Mouse (Mus musculus) gastrocnemius, adult 2 months (tissue): Measurements from ENCODE around the gene Dnm3. TPM values are rescaled to one million over a fixed set of nuclear protein-coding genes. Genes with fewer than 3 reads are reported as not detected.

Experiments used
- DNase-seq: peaks from one replicate; pipeline ENCODE4 v3.0.0; 2022
- H3K27ac ChIP-seq: fragments of 200-600 bp; 2 replicates; pipeline ENCODE4 v1.8.1; 2022; ENCODE audit warnings: mild to moderate bottlenecking
- H3K4me3 ChIP-seq: fragments of 200-600 bp; 2 replicates; pipeline ENCODE4 v1.8.1; 2022; ENCODE audit warnings: mild to moderate bottlenecking, moderate library complexity
- CTCF ChIP-seq: fragments of 200-600 bp; IDR thresholded peaks from 2 replicates; pipeline ENCODE4 v1.8.1; 2022; ENCODE audit warnings: antibody characterized with exemption, mild to moderate bottlenecking, moderate library complexity
- intact Hi-C: fragments of 180-260 bp; cut with DNase I; formaldehyde crosslinking; loops from one replicate; pipeline ENCODE4 v1.15.1; 2025
- microRNA-seq: library from miRNA; unstranded; fragments of <30 nt; microRNA quantifications from one replicate; pipeline ENCODE4 v1.2.0, GENCODE M21; 2021
- total RNA-seq, 2 experiments: library from RNA; stranded (reverse); gene quantifications; 2 replicates each; pipeline ENCODE4 v1.2.3; 2021

Dnm3 gene
- total RNA-seq, 2 experiments from 2014 or later, result 6.5 to 8.7 TPM

DNA sequence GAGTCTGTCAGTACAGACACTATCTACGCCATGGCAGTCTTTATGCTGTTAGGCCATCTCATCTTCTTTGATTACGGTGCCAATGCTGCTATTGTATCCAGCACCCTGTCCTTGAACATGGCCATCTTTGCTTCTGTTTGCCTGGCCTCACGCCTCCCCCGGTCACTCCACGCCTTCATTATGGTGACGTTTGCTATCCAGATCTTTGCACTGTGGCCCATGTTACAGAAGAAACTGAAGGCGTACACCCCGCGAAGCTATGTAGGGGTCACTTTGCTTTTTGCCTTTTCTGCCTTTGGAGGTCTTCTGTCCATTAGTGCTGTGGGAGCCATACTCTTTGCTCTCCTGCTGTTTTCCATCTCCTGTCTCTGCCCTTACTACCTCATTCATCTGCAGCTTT lies 507.0 kb downstream of the Dnm3 start:
- intact Hi-C loops, result loop anchor here (10.0 kb wide), 1 partner anchor 216 kb away; no protein-coding TSS in a partner anchor

DNA sequence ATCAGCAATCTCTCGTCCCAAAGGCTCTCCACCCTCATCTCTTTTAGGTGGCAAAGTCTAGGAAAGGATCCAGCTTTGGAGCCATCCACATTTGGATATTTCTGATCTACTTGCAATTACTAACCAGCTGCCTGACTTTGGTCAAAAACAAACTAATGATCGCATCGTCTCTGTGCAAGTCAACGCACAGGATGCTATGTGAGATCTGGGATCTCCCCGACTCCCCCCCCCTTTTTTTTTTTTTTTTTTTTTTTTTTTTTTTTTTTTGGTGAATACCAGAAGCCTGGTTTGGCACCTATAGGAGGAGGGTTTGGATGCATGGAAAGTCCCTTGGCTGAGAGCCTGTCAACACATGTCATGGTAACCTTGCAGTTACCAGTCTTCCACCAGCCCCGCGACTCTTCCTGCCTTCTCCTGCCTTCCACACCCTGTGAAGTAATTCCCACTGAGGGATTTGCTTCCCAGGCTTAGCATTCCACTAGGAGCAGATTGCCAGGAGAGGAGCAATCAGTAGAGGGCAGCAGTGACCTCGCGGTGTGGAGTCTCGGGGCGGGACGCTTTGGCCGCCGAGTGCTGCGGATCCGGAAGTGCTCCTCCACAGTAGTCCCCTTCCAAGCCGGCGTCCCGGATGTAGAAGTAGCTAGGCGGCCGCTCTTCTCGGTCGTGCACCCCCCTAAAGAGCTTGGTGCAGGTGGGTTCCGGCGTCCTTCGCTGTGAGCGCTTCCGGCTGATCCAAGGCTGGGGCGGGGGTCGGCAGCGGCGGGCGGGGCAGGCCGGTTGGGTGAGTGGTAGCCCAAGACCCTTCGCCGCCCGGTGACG lies 509.0 kb downstream of the Dnm3 start, which contains the start of gene Pigc:
Pigc (plus strand) TSS at position 598 of the 819 bp plus-strand sequence.
- intact Hi-C loops, result loop anchor here (5.0 kb wide), 1 partner anchor 91 kb away; the partner anchor contains the start of gene Suco
- DNase-seq, result peak; percentile 96
- peak within 1 kb of the TSS; percentile 96 for H3K4me3 ChIP-seq
- H3K27ac ChIP-seq, result peak within 1 kb of the TSS; percentile 95
- peak; percentile 89 for TF ChIP-seq CTCF

More for the DNA sequence above, 507.0 kb downstream of the Dnm3 start:
- DNase-seq, result no peak
- H3K4me3 ChIP-seq, result no peak overlapping the region
- no peak overlapping the region for H3K27ac ChIP-seq
- TF ChIP-seq CTCF, result no peak

DNA sequence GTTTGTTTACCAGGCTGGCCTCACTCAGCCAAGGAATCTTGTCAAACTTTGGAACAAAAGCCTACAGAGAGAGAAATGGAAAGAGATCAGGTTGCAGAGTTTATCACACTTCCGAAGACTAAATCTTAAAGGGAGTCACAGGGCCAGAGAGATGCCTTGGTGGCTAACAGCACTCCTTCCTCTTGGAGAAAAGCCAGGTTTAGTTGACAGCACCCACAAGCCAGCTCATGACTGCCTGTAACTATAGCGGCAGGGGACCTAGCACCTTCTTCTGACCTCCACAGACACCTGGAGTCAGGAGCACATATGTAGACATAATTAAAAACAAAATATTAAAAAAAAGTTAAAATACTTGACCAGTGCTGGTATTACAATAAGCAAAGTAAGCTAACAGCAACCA lies 509.9 kb downstream of the Dnm3 start:
- 0 out of 2 replicates have a peak overlapping the region, but pooled peaks have one; percentile 95 for H3K27ac ChIP-seq
- TF ChIP-seq CTCF, result no peak
- intact Hi-C loops, result loop anchor here (5.0 kb wide), 1 partner anchor 91 kb away; the partner anchor contains the start of gene Suco
- no peak overlapping the region for H3K4me3 ChIP-seq
- DNase-seq, result no peak

- intact Hi-C loops, result no loop called here
- Histone ChIP-seq H3K4me3 (no peak overlapping the region), H3K27ac (no peak overlapping the region)
- peak; percentile 50 for TF ChIP-seq CTCF
- no peak for DNase-seq
These were observed 515.1 kb downstream of the Dnm3 start for GRCm38 (mm10) chr1:161962465-161963377.

GRCm38 (mm10) chr1:161957964-161958950 lies 519.6 kb downstream of the Dnm3 start:
- H3K4me3 ChIP-seq, result no peak overlapping the region
- no peak for TF ChIP-seq CTCF
- no peak for DNase-seq
- H3K27ac ChIP-seq, result no peak overlapping the region
- intact Hi-C loops, result no loop called here

DNA sequence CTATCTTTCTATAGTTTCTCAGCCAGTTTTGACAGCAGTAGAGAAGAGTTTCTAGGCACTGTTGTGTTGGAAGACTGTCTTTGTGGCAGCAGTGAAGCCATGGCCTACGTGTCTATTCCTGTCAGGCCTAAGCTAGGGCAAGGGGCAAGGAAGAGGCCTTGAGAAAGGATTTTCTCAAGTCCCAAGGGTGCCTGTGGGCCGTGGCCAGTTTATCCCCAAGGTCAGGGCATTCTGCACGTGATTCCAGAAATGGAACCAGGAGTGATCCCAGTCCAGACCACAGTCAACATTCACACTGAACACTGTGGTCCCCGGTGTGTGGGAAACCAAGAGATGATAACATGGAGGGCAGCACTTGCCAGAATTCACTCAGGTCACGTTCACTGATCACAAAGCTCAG lies 522.0 kb downstream of the Dnm3 start:
- no peak overlapping the region for H3K27ac ChIP-seq
- TF ChIP-seq CTCF, result no peak
- no peak overlapping the region for H3K4me3 ChIP-seq
- DNase-seq, result no peak
- intact Hi-C loops, result no loop called here

GRCm38 (mm10) chr1:161952599-161952998 lies 525.2 kb downstream of the Dnm3 start:
- TF ChIP-seq CTCF, result no peak
- Histone ChIP-seq H3K27ac (no peak overlapping the region), H3K4me3 (no peak overlapping the region)
- intact Hi-C loops, result no loop called here
- DNase-seq, result no peak

GRCm38 (mm10) chr1:161951009-161951779 lies 526.6 kb downstream of the Dnm3 start:
- Histone ChIP-seq H3K4me3 (no peak overlapping the region), H3K27ac (no peak overlapping the region)
- intact Hi-C loops, result no loop called here
- TF ChIP-seq CTCF, result no peak
- no peak for DNase-seq

DNA sequence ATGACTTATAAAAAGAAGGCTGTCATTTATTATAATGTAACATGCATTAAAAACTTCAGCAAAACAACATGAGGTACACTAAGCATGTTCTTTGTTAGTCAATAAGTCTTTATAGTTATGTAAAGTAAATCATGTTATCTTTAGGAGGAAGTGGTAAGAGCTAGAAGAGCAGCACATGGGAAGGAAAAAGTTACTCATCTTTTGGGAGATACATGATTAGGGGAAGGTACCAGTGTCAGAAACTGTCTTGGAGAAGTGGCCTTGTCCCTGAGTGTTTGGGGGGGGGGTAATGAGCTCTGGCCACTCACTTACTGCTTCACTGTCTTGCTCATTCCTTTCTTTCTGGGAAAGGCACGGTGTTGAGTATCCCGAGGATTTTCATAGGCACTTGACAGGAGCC lies 535.8 kb downstream of the Dnm3 start:
- Histone ChIP-seq H3K4me3 (no peak overlapping the region), H3K27ac (no peak overlapping the region)
- DNase-seq, result no peak
- intact Hi-C loops, result no loop called here
- TF ChIP-seq CTCF, result no peak

Small RNAs within 50 kb of the gene (microRNA-seq; reads per million reads assigned to microRNA genes)
- gene Mir199a-2 (43.4 reads per million, percentile 29 among the genes with 10 or more reads in this experiment), gene Mir214 (2,406 reads per million, percentile 84 among the genes with 10 or more reads in this experiment)

Other genes starting within 250 kb of the Dnm3 start
- 1 to 10 TPM; 6.6 to 8.9 TPM for gene Mettl13, start 70.5 kb upstream of the Dnm3 start, total RNA-seq
- gene Vamp4, start 92.5 kb upstream of the Dnm3 start, total RNA-seq, result 10 to 100 TPM; 18.3 to 21.1 TPM
- gene Myoc, start 161.1 kb upstream of the Dnm3 start, total RNA-seq, result 10 to 100 TPM; 37.8 to 63.6 TPM
- not detected for gene Myocos, start 180.2 kb upstream of the Dnm3 start, total RNA-seq